Mouse (Mus musculus): ENCODE measurements around the gene Gm2022.
"Not testable (repeated sequence)": the region's sequence is repeated elsewhere in the genome, so short reads cannot be mapped to it uniquely, and the experiment has no call there.

Gm2022 gene

GRCm38 (mm10) chr12:87895070-87895469, at the start of gene Gm2022:
TSS of gene Gm2022 (plus strand) at chr12:87895370.
- DNase-seq (ENCODE audit: low spot score): not testable (repeated sequence)

GRCm38 (mm10) chr12:87850657-87851056, 44.5 kb upstream of the Gm2022 start:
- DNase-seq (ENCODE audit: low spot score): not testable (repeated sequence)

- not testable (repeated sequence) for DNase-seq (ENCODE audit: low spot score)
Measured at GRCm38 (mm10) chr12:87856067-87856466, 39.1 kb upstream of the Gm2022 start.

- peak; percentile 5 for DNase-seq (ENCODE audit: low spot score)
Measured at GRCm38 (mm10) chr12:87861740-87862692, 33.2 kb upstream of the Gm2022 start.

- not testable (repeated sequence) for DNase-seq (ENCODE audit: low spot score)
Measured at GRCm38 (mm10) chr12:87863638-87864037, 31.5 kb upstream of the Gm2022 start.

- DNase-seq (ENCODE audit: low spot score): not testable (repeated sequence)
Measured at GRCm38 (mm10) chr12:87864048-87864447, 31.1 kb upstream of the Gm2022 start.

GRCm38 (mm10) chr12:87873772-87874171, 21.4 kb upstream of the Gm2022 start, which contains the start of gene Gm2016:
TSS of gene Gm2016 (plus strand) at chr12:87874072.
- not testable (repeated sequence) for DNase-seq (ENCODE audit: low spot score)

GRCm38 (mm10) chr12:87919721-87920120, 24.6 kb downstream of the Gm2022 start, which contains the start of gene Gm2035:
TSS of gene Gm2035 (minus strand) at chr12:87919857.
- not testable (repeated sequence) for DNase-seq (ENCODE audit: low spot score)
